Mouse (Mus musculus): ENCODE measurements around the gene Gast. TPM values are rescaled to one million over a fixed set of nuclear protein-coding genes. Genes with fewer than 3 reads are reported as not detected.
"Not testable (repeated sequence)": the region's sequence is repeated elsewhere in the genome, so short reads cannot be mapped to it uniquely, and the experiment has no call there.

The Gast gene
- polyA plus RNA-seq, 1 experiment from 2014 or later, result 1.7 TPM

DNA sequence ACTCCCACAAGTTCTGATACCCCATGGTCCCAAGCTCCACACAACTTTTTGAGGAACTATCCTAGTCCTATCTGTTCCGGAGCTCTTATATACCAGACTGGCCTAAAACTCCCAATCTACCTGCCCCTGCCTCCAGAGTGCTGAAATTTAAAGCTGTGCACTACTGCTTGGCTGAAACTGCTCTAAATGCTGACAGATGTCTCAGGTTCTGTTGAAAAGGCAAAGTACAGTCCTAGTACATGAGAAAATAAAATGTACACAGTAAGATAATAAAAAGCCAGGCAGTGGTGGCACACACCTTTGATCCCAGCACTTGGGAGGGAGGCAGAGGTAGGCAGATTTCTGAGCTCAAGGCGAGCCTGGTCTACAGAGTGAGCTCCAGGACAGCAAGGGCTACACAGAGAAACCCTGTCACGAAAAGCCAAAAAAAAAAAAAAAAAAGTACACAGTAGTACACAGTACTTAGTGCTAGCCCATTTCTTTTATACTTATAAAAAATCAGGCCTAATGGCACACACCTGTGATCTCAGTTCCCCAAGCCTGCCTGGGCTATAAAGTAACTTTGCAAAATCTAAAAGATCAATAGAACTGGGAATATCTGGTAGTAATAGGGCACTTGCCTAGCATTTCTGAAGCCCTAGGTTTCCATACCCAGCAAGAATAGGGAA lies 11.5 kb upstream of the Gast start:
- no peak overlapping the region for H3K4me3 ChIP-seq
- H3K4me2 ChIP-seq, result no peak overlapping the region
- ATAC-seq (ENCODE audit: low FRiP score), result no peak
- no peaks in the 10 kb centered on the region for H3K9me3 ChIP-seq
- H3K4me1 ChIP-seq (replicated peaks), result peaks cover 29% of the 10 kb centered on the region
- peaks cover 18% of the 10 kb centered on the region for H3K36me3 ChIP-seq
- no peaks in the 10 kb centered on the region for H3K27me3 ChIP-seq
- H3K27ac ChIP-seq, result no peak overlapping the region
- 61% methylated on average over 3 of the region's 3 CpGs for WGBS
- H3K9ac ChIP-seq, result no peak overlapping the region

DNA sequence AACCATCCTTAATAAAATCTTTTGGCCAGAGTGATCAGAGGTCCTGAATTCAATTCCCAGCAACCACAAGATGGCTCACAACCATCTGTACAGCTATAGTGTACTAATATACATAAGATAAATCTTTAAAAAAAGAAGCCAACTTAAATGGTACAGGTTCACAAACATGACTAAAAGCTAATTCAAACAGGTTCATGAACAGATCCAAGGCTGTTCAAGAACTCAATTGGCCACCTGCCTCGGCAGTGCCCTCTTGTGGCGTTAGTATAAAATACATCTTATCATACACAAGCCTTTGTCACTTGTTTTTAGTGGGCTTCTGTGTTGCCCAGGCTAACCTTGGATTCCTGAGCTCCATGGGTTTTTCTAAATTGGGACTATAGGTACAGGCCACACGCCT lies 10.6 kb upstream of the Gast start:
- Histone ChIP-seq H3K4me1 (replicated peaks) (peaks cover 29% of the 10 kb centered on the region), H3K4me2 (no peak overlapping the region), H3K9me3 (no peaks in the 10 kb centered on the region), H3K9ac (no peak overlapping the region), H3K36me3 (peaks cover 18% of the 10 kb centered on the region), H3K27ac (no peak overlapping the region), H3K4me3 (no peak overlapping the region), H3K27me3 (no peaks in the 10 kb centered on the region)
- no peak for ATAC-seq (ENCODE audit: low FRiP score)
- 15% methylated on average over 3 of the region's 3 CpGs for WGBS

DNA sequence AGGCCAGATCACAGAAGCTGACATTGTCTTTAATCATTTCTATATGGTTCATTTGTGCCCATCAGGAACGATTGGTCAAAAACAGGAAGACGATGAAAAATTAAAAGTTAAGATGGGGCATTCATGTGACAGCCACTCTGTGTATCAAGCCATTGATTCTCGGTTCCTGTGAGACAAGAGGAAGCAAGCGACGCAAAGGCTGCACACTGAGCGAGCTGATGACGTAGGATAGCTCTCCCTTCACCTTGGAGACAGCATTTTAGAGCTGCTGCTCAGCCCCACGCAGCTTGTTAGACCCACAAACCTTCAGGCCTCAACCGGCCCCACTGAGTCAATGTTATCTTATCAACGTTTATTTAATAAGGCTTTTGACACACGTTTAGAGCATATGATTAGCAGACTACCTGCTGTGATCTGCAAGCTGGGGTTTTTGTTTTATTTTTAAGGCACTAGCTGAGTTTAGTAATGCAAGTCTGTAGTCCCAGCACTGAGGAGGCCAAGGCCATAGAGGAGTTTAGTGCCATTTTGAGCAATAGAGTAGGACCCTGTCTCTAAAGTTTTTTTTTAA lies 9.1 kb upstream of the Gast start:
- Histone ChIP-seq H3K36me3 (peaks cover 18% of the 10 kb centered on the region), H3K9ac (no peak overlapping the region), H3K27ac (no peak overlapping the region; the same call in 1 of the 2 replicates), H3K4me1 (replicated peaks) (peaks cover 30% of the 10 kb centered on the region), H3K9me3 (no peaks in the 10 kb centered on the region), H3K4me2 (no peak overlapping the region), H3K27me3 (no peaks in the 10 kb centered on the region), H3K4me3 (no peak overlapping the region)
- whole genome bisulfite sequencing, result 42% methylated on average over 11 of the region's 11 CpGs
- no peak for ATAC-seq (ENCODE audit: low FRiP score)

DNA sequence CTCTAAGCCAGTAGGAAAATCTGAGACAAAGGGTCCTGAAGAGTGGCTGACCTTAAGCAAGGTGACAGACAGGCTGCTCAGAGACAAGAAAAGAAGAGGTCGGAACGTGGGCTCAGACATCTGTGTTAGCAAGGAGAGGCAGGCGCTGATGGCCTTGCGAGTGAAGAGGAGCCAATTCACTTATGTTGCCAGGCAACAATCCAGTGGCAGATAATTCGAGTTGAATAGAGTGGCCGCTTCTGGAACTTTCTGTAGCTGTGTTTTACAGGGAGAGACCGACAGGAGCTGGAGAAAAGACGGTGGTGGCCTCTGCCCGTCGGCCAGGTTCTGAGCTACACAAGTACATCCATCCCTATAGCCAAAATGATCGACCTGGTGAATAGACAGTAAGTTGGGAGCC lies 6.9 kb upstream of the Gast start:
- H3K4me3 ChIP-seq, result no peak overlapping the region
- no peak overlapping the region for H3K4me2 ChIP-seq
- peaks cover 5% of the 10 kb centered on the region for H3K36me3 ChIP-seq
- no peak overlapping the region for H3K9ac ChIP-seq
- ATAC-seq (ENCODE audit: low FRiP score), result no peak
- no peaks in the 10 kb centered on the region for H3K27me3 ChIP-seq
- peaks cover 33% of the 10 kb centered on the region for H3K4me1 ChIP-seq (replicated peaks)
- WGBS, result 42% methylated on average over 11 of the region's 11 CpGs
- no peaks in the 10 kb centered on the region for H3K9me3 ChIP-seq
- peak overlapping the region; percentile 3; the same call in 1 of the 2 replicates for H3K27ac ChIP-seq

DNA sequence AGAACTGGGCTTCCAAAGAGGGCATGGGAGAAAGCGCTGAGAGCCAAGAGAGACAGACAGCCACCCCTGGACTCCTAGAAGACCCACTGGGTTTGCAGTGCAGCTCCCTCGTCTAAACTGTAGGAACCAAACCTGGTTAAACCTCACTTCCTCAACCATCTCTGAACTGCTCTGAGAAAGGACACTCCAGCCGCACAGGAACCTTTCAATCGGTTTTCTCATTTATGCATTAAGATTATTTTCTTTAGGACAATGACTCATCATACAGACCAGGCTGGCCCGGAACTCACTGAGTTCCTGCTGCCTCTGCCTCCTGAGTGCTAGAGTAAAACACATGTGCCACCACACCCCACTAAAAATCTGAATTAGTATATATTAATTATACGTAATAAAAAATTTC lies 6.4 kb upstream of the Gast start:
- no peak overlapping the region for H3K4me2 ChIP-seq
- H3K36me3 ChIP-seq, result peaks cover under 1% of the 10 kb centered on the region; the same call in 1 of the 2 replicates
- no peak overlapping the region for H3K4me3 ChIP-seq
- peak overlapping the region; percentile 3; the same call in 1 of the 2 replicates for H3K27ac ChIP-seq
- WGBS, result 83% methylated on average over 6 of the region's 6 CpGs
- ATAC-seq (ENCODE audit: low FRiP score), result no peak
- no peaks in the 10 kb centered on the region for H3K9me3 ChIP-seq
- no peaks in the 10 kb centered on the region for H3K27me3 ChIP-seq
- no peak overlapping the region for H3K9ac ChIP-seq
- peaks cover 35% of the 10 kb centered on the region for H3K4me1 ChIP-seq (replicated peaks)

DNA sequence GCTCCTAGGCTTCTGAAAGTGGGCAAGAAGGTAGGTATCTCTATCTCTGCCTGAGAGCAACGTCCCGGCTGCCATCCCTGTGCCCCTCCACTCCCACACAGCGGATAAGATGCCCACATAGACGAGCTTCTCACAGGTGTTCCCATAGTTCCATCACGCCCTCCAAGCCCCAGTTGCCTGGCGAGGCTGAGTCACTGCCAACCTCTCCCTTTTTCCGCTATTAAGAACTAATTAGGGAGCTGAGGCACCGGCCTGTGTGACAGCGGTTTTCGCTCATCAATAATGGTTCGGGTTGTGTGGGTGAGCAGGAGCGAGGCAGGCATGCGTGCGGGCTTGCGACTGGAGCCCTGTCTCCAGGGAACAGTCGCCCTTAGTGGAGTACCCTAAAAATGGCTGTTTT lies 4.0 kb upstream of the Gast start:
- WGBS, result 38% methylated on average over 16 of the region's 16 CpGs
- Histone ChIP-seq H3K27me3 (no peaks in the 10 kb centered on the region), H3K36me3 (no peaks in the 10 kb centered on the region), H3K27ac (peak overlapping the region; percentile 52), H3K9ac (peak overlapping the region; percentile 39; the same call in 1 of the 2 replicates), H3K4me3 (no peak overlapping the region), H3K9me3 (no peaks in the 10 kb centered on the region), H3K4me2 (peak overlapping the region; percentile 34), H3K4me1 (replicated peaks) (peaks cover 49% of the 10 kb centered on the region)
- ATAC-seq (ENCODE audit: low FRiP score), result no peak

DNA sequence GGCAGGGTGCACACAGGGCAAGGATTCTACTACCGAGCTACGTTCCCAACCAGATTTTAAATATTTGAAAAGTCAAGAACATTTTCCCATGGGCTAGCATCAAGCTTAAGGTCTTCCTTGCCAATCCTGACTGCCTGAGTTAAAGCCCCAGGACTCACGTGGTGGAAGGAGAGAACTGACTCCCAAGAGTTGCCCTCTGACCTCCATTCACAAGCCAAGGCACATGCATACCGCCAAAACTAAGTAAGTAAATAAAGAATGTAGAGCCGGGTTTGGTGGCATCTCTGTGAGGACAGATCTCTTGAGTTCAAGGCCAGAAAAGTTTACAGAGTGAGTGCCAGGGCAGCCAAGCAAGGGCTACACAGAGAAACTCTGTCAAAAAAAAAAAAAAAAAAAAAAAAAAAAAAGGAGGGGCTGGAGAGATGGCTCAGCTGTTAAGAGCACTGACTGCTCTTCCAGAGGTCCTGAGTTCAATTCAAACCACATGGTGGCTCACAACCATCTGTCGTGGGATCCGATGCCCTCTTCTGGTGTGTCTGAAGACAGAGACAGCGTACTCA lies 3.3 kb upstream of the Gast start:
- not testable (repeated sequence) for H3K27me3 ChIP-seq; H3K9ac ChIP-seq; H3K9me3 ChIP-seq; H3K4me3 ChIP-seq; H3K36me3 ChIP-seq; ATAC-seq (ENCODE audit: low FRiP score)
- Histone ChIP-seq H3K4me2 (peak overlapping the region; percentile 34; the same call in 1 of the 2 replicates), H3K27ac (peak overlapping the region; percentile 52; the same call in 1 of the 2 replicates), H3K4me1 (replicated peaks) (peaks cover 55% of the 10 kb centered on the region)
- WGBS, result 64% methylated on average over 8 of the region's 8 CpGs

DNA sequence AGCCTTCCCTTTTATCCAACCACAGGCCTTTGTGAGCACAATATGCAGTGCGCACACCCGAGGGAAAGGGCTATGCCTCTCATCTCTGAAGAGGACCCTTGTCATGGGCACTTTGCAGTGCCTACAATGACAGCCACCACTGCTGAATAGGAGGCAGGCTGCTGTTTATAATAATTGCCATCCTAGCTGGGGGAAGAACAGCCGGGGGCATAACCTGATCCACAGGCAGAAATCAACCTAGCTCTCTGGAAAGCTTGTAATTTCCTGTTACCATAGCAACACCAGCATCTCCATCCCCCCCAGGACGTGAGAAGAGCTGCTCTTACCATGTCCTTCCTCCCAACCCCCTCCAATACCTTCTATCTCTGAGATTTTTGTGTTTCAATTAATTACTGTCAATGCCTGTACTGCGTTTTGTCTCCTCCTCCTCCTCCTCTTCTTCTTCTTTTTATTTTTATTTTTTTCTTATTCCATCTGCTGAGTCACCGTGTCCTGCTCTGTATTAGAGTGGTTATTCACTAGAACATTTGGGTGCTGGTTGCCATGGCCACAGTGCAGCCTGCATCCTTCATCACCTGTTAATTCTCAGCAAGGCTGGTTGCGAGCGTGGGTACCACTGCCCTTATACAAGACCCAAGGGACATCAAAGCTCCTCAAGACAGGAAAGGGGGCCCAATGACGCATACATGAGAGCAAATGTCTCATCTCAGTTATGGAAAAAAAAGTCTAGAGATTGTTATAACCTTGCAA lies 1.3 kb upstream of the Gast start:
- H3K36me3 ChIP-seq, result no peaks in the 10 kb centered on the region
- no peak overlapping the region for H3K4me3 ChIP-seq
- peaks cover 58% of the 10 kb centered on the region for H3K4me1 ChIP-seq (replicated peaks)
- no peaks in the 10 kb centered on the region for H3K9me3 ChIP-seq
- H3K27me3 ChIP-seq, result no peaks in the 10 kb centered on the region
- ATAC-seq (ENCODE audit: low FRiP score), result peak; percentile 79
- H3K9ac ChIP-seq, result peak overlapping the region; percentile 29
- WGBS, result 21% methylated on average over 9 of the region's 9 CpGs
- peak overlapping the region; percentile 94 for H3K27ac ChIP-seq
- peak overlapping the region; percentile 26 for H3K4me2 ChIP-seq

DNA sequence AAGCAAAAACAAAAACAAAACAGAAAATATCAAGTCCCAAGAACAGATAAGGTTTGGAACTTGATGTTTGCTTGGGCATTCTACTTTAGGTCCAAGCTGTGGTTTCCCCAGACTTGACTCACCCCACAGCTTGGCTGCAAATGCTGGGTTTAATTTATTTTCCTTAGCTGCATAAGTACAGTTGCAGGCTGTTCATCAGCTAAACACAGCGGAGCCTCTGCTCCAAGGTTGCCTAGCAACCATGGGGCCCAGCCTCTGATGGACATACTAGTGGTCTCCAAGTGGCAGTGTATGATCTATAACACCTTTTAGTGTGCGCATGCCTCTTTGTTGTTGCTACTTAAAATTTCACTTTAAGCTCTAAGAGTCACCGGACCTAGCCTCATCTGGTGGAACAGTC lies 1.5 kb downstream of the Gast start:
- Histone ChIP-seq H3K27ac (peak overlapping the region; percentile 77), H3K4me3 (no peak overlapping the region), H3K4me2 (no peak overlapping the region), H3K27me3 (no peaks in the 10 kb centered on the region), H3K4me1 (replicated peaks) (peaks cover 47% of the 10 kb centered on the region), H3K9me3 (no peaks in the 10 kb centered on the region), H3K9ac (no peak overlapping the region), H3K36me3 (no peaks in the 10 kb centered on the region)
- WGBS, result 33% methylated on average over 3 of the region's 3 CpGs
- no peak for ATAC-seq (ENCODE audit: low FRiP score)

DNA sequence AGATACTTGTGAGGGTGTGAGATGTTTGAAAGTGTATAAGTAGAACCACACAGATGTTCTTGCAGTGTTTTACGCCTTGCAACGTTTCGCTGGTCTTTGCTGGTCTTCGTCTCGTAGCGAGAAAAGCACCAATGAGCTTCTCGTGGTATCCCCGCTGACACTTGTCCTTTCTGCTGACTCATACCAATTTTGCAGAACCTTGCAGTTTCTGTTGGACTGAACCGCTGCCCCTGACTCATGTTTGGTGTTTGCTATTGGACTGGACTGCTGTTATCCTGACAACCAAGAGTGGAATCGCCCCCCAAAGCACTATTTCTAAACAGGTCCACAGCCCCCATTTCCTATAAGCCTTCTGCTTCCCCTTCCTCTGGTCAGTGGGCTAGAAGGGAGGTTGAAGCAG lies 10.1 kb downstream of the Gast start:
- Histone ChIP-seq H3K9me3 (no peaks in the 10 kb centered on the region), H3K27me3 (no peaks in the 10 kb centered on the region), H3K36me3 (no peaks in the 10 kb centered on the region), H3K4me1 (replicated peaks) (peaks cover 13% of the 10 kb centered on the region), H3K4me3 (no peak overlapping the region), H3K4me2 (no peak overlapping the region), H3K9ac (no peak overlapping the region), H3K27ac (no peak overlapping the region)
- 92% methylated on average over 10 of the region's 10 CpGs for WGBS
- ATAC-seq (ENCODE audit: low FRiP score), result no peak

DNA sequence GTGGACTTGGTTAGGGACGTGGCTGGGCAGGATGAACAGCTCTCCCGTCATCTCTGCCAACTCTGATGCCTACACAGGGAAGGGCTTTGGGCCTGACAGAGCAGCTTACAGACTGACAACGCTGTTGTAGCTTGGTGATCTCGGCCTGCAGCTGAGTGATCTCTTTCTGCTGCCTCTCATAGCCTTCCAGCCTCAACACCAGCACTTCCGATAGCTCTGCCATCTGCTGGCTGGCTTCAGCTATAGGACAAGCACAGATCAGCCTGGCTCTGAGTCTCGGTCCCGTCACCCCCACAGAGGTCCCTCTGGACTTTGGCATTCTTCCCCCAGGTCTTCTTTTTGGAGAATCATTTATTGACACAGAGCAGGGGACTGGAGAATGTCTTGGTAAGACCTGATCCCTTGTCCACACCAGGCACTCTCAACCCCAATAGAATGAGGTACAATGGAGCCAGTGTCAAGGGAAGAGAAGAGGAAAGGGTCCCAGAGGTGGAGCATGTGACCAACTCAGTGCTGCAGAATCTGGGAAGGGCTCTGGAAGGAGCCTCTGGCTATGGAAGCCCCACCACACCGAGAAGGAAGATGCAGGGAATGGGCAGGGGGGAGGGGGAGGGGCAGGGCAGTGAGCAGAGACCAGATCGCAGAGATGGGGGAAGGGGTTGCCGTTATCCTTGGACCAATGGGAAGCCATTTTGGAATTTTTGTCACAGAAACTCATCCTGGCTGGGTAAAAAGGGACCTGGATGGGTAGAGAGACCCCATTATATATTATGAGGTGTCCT lies 18.1 kb downstream of the Gast start:
- Histone ChIP-seq H3K36me3 (peaks cover 12% of the 10 kb centered on the region), H3K4me2 (no peak overlapping the region), H3K9ac (peak overlapping the region; percentile 51; the same call in 1 of the 2 replicates), H3K9me3 (no peaks in the 10 kb centered on the region), H3K27me3 (peaks cover 16% of the 10 kb centered on the region), H3K4me1 (replicated peaks) (peaks cover 51% of the 10 kb centered on the region), H3K27ac (peak overlapping the region; percentile 70; the same call in 1 of the 2 replicates), H3K4me3 (no peak overlapping the region)
- WGBS, result 28% methylated on average over 10 of the region's 10 CpGs
- ATAC-seq (ENCODE audit: low FRiP score), result peak; percentile 8; the same call in 1 of the 2 replicates

Data from hindbrain, embryonic 13.5 days (tissue).